Mouse (Mus musculus) layer of hippocampus, postnatal 14 days (tissue): ENCODE measurements around the gene E430018J23Rik. TPM values are rescaled to one million over a fixed set of nuclear protein-coding genes. Genes with fewer than 3 reads are reported as not detected.
A peak's percentile ranks its signal among the peaks of the same experiment; 100 is the strongest.
"Not testable (repeated sequence)": the region's sequence is repeated elsewhere in the genome, so short reads cannot be mapped to it uniquely, and the experiment has no call there.

Experiments
- DNase-seq, 2 experiments: peaks; one replicate each; pipeline ENCODE4 v3.0.0; 2021 to 2022; ENCODE audit warnings: low spot score in 2 of 2, mixed read lengths in 1 of 2
- long read RNA-seq, 2 experiments: library from polyadenylated mRNA; stranded (forward); transcript quantifications; one replicate each; pipeline ENCODE4 v2.0.0; 2021
- total RNA-seq, 2 experiments: library from RNA; stranded (reverse); gene quantifications; 2 replicates each; pipeline ENCODE4 v1.2.3; 2021

E430018J23Rik gene
- total RNA-seq = 1 to 10 TPM; 6.1 to 7.4 TPM
- long read RNA-seq, experiment 1, partial matches to known transcripts = 0 of 4 reads
- long read RNA-seq, experiment 1, other reads (novel, unspliced or antisense) = 1 of 4 reads
- long read RNA-seq, experiment 2, partial matches to known transcripts = 0 of 1 reads
- long read RNA-seq, experiment 2, other reads (novel, unspliced or antisense) = 1 of 1 reads

DNA sequence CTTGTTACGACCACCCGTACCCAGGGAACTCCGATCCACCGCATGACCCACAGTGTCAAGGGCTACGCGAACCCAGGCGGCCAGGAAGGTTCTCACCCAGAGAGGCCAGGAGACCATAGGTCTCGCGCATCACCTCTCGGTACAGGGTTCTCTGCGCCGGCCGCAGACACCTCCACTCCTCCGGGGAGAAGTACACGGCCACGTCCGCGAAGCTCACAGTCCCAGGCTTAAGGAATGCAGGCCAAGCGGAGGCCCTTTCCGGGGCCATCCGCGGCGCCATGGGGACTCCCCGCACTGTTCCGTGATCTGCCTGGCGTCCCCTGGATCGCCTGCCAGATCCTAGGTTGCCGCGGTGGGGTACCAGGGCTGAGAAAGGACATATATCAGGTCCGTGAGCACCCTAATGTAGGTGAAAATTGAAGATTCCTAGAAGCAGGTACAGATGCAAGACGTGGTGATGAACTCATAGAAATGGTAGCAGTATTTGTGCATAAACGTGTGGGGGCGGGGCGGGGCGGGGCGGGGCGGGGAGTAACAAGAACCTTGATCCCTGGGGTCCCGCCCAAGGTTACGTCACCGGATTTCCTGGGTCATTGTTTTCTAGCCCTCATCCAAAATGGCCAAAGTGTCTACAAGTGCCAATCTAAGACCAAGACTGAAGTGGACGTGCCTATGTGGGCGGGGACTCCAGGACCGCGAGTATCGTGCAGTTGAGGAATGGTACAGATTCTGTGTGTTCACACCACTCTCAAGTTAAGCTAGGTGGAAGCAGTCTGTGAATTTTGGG is at the start of gene E430018J23Rik:
Gene E430018J23Rik, minus strand, starts transcription at position 473 of the 787 bp plus-strand sequence.
- DNase-seq = peak; percentile 94 to 99

DNA sequence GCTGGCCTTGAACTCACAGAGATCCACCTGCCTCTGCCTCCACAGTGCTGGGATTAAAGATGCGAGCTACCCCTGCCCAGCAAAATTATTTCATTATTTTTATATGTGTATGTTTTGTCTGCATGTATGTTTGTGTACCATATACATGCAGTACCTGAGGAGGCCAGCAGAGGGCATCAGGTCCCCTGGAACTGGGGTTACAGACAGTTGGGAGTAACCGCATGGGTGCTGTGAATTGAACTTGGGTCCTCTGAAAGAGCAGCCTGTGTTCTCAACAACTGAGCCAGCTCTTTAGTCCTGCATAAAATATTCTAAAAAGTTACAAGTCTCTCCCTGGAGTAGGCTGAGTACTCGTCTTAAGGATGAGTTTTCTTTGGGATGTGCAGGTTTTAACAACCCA is 44.3 kb upstream of the E430018J23Rik start:
- DNase-seq = no peak

DNA sequence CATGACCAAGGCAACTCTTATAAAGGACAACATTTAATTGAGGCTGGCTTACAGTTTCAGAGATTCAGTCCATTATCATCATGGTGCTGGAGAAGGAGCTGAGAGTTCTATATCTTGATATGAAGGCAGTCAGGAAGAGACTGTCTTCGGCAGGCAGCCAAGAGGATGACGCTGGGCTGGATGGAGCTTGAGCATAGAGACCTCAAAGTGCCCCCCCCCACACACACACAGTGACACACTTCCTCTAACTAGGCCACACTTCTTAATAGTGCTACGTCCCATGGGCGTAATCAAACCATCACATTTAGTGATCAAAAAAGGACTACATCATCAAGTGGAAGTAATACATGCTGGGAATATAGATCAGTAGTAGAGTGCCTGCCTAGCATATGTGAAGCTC is 41.8 kb upstream of the E430018J23Rik start:
- no peak for DNase-seq

GRCm38 (mm10) chr7:127426354-127426753 is 32.9 kb upstream of the E430018J23Rik start:
- no peak for DNase-seq

DNA sequence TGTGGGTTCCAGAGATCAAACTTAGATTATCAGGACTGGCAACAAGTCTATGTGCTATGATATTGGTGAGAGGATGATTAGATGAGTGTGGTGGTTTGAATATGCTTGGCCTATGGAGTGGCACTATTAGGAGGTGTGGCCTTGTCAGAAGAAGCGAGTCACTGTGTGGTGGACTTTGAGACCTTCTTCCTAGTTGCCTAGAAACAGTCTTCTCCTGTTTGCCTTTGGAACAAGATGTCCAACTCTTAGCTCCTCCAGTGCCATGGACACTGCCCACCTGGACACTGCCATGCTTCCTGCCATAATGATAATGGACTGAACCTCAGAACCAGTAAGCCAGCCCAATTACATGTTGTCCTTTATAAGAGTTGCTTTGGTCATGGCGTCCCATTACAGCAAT is 32.5 kb upstream of the E430018J23Rik start:
- no peak for DNase-seq

DNA sequence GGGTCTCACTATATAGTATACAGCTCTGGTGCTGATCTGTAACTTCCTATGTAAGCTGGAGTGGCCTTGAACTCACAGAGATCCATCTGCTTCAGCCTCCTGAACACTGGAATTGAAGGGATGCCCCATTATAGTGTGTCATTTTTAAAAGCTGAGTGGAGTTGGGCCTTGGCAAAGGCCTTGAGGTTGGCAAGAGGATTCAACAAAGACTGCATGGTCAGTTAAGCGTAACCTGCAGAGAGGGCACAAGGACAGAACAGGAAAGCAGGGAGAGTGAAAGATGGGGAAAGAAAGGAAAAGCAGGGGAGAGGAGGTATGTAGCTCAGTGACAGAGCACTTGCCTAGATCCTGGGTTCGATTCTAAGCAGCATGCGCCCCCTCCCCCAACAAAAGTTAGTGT is 31.9 kb upstream of the E430018J23Rik start:
- no peak for DNase-seq

- peak; percentile 28 to 42 for DNase-seq
Measured at GRCm38 (mm10) chr7:127422247-127422646, 28.8 kb upstream of the E430018J23Rik start.

DNA sequence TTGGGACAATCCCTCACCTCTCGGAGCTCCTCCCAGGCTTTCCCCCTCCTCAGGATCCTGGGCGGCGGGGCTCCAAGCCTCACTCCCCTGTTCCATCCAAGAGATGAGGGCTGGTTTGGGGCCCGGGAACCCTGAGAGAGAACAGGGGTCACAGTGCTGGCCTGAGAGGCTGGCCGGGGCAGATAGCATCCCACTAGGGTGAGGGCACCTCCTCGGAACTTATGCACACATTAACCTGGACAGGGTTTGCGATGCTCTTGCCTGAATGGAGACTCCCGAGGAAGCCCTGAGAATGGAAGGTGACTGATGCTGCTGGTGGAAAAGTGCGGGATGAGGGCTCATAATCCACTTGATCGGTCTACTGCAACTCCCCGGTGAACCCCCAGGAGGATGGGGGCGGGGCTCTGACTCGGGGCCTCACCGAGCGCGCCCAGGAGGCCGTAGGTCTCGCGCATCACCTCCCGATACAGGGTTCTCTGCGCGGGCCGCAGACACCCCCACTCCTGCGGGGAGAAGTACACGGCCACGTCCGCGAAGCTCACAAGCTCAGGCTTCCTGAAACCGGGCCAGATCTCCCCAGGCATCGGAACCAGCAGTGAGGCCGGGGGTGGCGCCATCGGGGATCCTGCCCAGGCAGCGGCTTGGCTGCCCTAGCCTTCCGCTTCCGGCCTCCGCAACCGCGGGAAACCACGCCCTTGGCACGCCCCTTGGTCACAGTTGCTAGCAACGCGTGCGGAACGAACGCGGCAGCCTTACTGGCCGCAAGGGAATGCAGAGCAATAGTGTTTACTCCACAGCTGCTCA is 28.2 kb upstream of the E430018J23Rik start, which contains the start of gene Zfp688:
Gene Zfp688, minus strand, starts transcription at position 681 of the 804 bp plus-strand sequence.
- peak; percentile 89 to 90 for DNase-seq

DNA sequence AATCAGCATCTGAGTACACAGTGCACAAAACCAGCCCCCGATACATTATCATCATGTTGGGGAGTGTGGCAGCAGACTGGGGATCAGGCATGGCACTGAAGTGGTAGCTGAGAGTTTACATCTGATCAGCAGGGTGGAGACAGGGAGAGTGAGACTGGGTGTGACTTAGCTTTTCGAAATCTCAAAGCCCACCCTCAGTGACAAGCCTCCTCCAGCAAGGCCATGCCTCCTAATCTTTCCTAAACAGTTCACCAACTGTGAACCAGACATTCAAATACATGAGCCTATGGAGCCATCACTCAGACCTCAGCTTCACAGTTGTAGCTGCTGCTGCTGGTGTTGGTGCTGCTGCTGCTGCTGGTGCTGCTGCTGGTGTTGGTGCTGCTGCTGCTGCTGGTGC is 18.0 kb upstream of the E430018J23Rik start:
- DNase-seq = no peak

DNA sequence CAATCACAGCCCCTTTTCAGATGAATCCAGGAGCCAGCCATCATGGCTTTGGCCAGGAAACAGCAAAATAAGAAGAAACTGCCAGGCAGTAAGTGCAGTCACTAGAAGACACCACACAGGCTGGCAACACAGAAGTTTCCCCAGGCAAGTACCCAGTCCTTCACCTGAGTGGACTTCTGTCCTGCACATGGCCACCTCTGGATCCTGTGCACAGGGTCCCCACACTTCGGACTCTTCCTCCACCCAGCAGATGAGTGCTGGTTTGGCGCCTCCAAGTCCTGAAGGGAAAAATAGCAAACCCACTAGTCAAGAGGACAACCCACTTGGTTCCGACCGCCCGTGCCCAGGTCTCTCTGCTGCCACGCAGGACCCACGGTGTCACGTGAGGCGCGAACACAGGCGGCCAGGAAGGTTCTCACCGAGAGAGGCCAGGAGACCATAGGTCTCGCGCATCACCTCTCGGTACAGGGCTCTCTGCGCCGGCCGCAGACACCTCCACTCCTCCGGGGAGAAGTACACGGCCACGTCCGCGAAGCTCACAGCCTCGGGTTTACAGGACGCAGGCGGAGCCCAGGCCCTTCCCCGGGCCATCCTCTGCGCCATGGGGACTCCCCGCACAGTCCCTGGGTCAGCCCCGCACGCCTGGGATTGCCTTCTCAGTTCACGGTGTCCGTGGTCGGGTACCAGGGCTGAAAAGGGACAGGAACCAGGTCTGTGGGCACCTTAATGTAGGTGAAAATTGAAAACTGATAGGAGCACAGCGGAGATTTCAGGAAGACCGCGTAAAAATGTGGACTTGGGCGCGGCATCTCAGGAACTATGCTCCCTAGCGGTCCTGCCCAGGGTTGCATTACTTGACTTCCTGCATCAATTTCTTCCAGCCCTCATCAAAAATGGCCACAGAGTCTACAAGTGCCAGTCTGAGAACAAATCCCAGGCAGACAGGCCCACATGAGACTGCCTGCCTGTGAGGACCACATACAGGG is 12.9 kb upstream of the E430018J23Rik start, which contains the start of gene Zfp764:
Gene Zfp764, minus strand, starts transcription at position 821 of the 986 bp plus-strand sequence.
- DNase-seq = peak; percentile 82 to 90

DNA sequence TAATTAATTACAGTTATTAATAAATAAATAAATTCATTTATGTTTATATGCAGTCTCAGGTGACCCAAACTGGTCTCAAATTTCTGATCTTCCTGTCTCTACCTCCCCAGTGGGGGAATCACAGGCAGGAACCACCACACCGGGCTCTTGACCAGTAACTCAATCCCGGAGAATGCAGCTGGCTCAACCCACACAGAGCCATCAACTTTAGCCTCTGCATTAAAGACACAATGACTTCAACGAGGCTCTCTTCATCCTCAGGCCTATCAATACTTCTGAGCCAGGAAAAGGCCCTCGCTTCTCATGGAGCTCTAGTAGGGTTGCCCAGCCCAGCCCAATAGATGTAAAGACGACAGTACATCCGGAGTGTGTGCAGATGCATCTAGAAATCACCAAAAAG is 10.7 kb upstream of the E430018J23Rik start:
- not testable (repeated sequence) for DNase-seq

- DNase-seq = no peak
Measured at GRCm38 (mm10) chr7:127402980-127403379, 9.6 kb upstream of the E430018J23Rik start.

GRCm38 (mm10) chr7:127400355-127400754 is 6.9 kb upstream of the E430018J23Rik start:
- no peak for DNase-seq

DNA sequence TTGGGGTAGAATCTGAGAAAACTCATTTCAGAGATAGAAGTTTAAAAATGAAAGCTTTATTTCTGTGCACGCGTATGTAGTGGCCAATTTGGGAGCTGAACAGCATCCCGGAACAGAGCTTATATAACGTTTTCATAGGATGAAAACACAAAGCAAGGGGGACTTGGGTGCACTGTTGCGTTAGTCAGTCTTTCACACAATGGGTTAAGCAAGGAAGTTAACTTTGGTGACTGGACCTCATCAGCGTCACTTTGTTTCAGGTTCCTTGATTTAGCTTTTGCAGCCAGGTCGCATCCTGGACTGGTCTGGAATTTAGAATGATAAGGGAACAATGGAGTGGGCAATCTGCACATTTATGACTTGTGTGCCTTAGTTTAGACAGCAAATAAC is 510 bp upstream of the E430018J23Rik start:
- no peak for DNase-seq

- no peak for DNase-seq
Measured at GRCm38 (mm10) chr7:127392251-127392824, 1.1 kb downstream of the E430018J23Rik start.

DNA sequence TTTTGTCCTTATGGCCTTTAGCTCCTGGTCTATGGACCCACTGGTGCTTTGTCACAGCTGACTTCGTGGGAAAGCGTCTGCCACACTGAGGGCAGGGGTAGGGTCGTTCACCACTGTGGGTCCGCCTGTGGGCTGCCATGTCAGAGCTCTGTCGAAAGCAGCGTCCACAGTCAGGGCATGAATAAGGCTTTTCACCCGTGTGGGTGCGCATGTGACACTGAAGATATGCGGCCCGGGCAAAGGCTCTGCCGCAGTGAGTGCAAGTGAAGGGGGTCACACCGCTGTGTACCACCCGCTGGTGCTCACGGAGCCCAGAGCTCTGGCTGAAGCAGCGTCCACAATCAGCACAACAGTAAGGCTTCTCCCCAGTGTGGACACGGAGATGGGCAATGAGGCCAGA is 1.9 kb downstream of the E430018J23Rik start:
- no peak for DNase-seq

DNA sequence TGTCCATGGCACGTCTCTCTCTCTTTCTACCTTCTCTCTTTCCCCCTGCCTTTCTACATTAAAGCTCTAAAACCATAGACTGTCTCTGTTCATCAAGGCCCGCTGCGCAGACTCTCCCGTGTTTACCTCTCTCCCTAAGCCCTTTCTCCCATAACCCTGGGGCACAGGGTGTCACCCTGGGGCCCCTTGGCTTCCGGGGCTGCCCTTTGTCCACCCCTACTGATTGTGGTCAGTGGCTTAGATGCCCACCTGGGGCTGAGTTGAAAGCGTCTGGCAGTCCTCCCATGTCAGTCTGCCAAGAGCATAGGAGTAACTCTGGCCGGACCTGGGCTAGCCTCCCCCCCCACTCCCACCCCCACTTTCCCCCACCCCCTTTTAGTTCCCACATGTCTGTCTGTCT is 3.1 kb downstream of the E430018J23Rik start:
- DNase-seq = no peak

GRCm38 (mm10) chr7:127388201-127388600 is 5.2 kb downstream of the E430018J23Rik start:
- DNase-seq = not testable (repeated sequence)

DNA sequence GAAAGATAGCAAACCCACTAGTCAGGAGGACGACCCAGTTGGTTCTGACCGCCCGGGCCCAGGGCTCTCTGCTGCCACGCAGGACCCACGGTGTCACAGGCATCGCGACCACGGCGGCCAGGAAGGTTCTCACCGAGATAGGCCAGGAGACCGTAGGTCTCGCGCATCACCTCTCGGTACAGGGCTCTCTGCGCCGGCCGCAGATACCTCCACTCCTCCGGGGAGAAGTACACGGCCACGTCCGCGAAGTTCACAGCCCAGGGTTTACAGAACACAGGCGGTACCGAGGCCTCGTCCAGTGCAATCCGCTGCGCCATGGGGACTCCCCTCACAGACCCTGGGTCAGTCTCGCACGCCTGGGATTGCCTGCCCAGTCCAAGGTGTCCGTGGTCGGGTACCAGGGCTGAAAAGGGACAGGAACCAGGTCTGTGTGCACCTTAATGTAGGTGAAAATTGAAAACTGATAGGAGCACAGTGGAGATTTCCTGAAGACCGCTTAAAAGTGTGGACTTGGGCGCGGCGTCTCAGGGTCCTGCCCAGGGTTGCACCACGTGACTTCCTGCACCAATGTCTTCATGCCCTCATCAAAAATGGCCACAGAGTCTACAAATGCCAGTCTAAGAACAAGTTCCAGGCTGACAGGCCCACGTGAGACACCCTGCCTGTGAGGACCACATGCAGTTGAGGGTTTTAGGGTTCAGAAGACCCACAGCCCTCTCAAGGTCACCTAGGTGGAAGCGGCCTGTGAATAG is 6.6 kb downstream of the E430018J23Rik start, which contains the start of gene 9130019O22Rik:
Gene 9130019O22Rik, minus strand, starts transcription at position 526 of the 752 bp plus-strand sequence.
- peak; percentile 83 to 94 for DNase-seq
